Mouse (Mus musculus) adrenal gland, adult (tissue): ENCODE measurements around the gene Tmem253.
"Not testable (repeated sequence)": the region's sequence is repeated elsewhere in the genome, so short reads cannot be mapped to it uniquely, and the experiment has no call there.

Experiments
- DNase-seq, 2 experiments: peaks; one replicate each; pipeline ENCODE4 v3.0.0; 2022 to 2023; ENCODE audit warnings: low spot score in 1 of 2; ENCODE audit not compliant: inconsistent age in 2 of 2

Gene Tmem253

DNA sequence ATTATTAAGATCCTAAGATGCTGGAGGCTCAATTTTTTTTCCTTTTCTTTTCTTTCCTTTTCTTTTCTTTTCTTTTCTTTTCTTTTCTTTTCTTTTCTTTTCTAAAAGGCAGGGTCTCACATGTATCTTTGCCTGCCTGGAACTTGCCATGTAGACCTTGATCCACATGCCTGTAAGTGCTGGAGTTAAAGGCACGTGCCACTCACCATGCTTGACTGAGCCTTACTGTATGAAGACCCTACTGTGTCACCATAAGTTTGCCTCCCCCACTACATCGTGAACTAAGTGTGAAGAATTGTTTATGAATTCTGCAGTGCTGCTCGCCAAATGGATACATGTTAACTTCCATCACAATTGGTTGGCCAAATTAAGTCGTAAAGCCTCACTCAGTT lies 5.7 kb downstream of the Tmem253 start:
- DNase-seq, result peak in 1 of 2 experiments; percentile 49

DNA sequence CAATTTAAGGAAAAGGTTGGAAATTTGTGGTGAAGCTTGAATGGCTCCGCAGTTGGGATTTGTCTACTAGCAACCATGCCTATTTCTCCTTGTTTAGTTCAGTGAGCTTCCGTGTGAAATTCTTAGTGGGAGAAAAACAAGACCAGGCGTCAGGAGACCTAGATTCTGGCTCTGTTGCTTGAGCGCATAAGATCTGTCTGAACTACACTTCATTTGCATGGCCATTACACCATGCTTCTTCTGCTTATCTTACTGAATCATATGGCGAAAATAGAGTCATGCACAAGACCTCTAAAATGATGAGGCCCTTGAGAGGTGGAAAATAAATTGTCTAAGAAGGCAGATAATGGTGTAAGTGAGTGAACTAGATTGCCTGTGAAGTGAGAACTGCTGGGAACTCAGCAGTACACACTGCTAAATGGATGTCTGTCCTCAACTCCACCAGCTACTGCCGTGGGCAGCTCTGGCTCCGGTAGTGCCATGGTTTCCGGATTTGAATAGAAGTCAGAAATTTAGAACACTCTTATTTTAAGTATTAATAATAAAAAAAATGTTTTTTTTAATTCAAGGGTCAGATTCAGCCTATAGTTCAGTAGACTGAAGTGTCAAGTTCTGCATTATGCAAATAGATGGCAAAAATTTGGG lies 6.2 kb downstream of the Tmem253 start:
- DNase-seq, result peak in 1 of 2 experiments; percentile 23

DNA sequence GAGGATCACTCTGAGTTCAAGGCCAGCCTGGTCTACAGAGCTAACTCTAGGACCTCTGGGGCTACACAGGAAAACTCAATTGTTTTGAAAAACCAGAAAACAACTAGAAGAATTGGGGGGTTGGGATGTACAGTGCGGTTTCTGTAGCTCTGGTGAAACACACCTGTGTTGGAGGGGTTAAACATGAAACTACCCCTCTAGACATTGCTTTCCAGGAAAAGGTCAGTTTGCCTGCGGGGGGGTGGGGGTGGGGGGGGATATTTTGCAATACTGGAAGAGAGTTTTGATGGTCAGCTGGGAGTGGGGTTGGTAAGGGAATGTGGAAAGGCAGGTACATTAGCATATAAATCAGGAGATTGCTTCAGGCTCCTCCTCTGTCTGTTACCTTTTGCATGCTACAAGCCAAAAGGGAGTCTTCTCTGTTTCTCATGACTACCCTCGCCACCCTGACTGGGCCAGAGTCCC lies 6.8 kb downstream of the Tmem253 start:
- DNase-seq, result peak in 1 of 2 experiments; percentile 51

DNA sequence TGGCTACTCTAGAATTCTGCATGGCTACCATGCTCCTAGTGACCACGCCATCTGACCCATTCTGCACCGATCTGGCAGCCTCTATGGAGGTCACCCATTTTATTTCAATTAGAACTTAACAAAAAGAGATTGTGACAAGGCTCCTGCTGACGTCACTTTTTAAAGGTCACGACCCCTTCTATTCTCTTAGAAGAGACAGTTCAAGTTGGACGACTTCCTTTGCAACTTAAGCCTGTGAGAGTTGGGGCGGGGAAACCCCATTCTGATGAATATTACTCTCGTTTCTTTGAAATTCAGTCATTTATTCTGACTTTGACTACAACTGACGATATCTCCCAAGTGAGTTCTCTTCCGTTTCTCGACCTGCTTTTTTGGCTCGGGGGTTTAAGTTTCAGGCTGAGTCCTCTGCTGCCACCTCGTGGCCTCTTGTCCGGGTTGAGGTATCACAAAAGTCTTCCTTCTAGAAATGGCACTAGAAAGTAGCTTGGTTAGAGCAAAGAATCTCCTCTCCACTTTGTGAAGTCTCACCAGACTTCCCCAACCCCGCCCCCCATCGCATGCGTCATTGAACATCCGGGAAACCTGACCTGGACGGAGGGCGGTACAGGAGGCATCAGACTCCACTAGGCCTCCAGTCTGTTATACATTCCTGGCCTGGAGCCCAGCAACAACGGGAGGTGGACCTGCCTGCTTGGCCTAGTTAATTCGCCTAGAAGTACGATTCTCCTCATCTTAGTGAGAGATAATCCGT lies 7.4 kb downstream of the Tmem253 start:
- peak; percentile 93 to 97 for DNase-seq

GRCm38 (mm10) chr14:52024133-52024532 lies 8.7 kb downstream of the Tmem253 start:
- peak in 1 of 2 experiments; percentile 26 for DNase-seq

DNA sequence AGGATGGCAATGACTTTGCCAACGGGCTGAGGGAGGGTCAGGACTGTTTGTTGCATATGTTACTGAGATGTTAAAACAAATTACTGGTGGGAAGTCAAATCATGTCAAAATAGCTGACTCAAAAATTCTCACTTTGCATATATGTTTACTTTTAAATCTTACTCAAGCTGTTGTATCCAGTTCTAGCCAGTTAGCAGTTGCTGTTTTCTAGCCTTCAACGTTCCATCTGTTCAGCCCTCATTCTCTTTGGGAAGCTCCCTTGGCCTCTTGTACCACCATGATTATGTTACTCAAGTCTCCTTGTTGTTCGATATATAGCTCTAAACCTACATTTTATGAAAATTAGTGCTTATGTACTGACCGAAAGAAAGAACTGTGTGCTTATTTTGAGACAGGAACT lies 10.9 kb downstream of the Tmem253 start:
- DNase-seq, result no peak

DNA sequence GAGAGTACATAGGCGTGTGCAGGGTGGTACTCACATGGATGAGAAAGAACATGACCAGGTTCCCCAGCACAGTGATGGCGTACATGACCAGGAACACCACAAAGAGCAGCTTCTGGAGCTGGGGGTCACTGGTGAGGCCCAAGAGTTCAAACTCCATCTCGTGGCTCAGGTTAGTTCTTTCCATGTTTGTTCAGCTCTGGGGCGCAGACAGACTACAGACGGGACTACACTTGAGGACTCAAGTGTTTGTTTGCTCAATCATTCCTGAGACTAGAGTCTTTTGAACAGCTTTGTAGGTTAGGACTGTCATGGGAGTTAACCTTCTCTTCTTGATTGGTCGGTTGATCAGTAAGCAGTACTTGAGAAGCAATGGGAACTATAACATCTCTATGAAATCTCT lies 20.5 kb downstream of the Tmem253 start:
- no peak for DNase-seq

DNA sequence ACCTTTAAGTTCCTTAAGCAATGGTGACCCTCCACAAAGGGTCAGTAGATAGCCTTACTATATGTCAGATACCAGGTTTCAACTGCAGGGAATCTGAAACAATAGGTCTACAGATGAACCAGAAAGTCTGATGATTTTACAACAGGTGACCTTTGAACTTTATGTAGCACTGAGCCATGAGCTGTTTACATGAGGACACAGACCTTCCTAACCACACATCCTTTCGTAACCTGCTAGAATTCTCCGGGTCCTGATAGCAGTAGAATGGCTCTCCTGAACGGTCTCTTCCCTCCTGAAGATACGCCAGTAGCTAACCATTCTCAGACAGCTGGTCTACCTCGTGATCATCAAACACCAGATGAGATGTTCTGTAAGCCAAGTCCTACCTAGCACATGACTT lies 23.9 kb downstream of the Tmem253 start:
- DNase-seq, result no peak

DNA sequence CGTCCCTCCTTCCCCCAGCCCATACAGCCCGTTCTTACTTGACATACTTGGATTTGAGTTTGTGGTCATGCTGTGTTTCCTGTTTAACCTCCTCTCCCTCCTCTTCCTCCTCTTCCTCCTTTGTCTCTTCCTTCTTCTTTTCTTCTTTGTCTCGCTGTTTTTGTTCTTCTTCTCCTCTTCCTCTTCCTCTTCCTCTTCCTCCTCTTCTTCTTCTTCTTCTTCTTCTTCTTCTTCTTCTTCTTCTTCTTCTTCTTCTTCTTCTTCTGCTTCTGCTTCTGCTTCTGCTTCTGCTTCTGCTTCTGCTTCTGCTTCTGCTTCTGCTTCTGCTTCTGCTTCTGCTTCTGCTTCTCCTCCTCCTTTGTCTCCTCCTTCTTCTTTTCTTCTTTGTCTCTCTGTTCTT lies 26.9 kb downstream of the Tmem253 start, which contains the start of gene Olfr221:
TSS of gene Olfr221 (minus strand) at position 101 of the 400 bp plus-strand sequence.
- not testable (repeated sequence) for DNase-seq

- DNase-seq, result no peak
Measured at GRCm38 (mm10) chr14:52043446-52043845, 28.0 kb downstream of the Tmem253 start.

GRCm38 (mm10) chr14:52044901-52045678 lies 29.6 kb downstream of the Tmem253 start:
- DNase-seq, result peak in 1 of 2 experiments; percentile 48

GRCm38 (mm10) chr14:52045966-52046565 lies 30.6 kb downstream of the Tmem253 start:
- DNase-seq, result no peak

- DNase-seq, result not testable (repeated sequence)
Measured at GRCm38 (mm10) chr14:52052720-52053119, 37.3 kb downstream of the Tmem253 start.

- DNase-seq, result peak in 1 of 2 experiments; percentile 39
Measured at GRCm38 (mm10) chr14:52059982-52060381, 44.5 kb downstream of the Tmem253 start.

DNA sequence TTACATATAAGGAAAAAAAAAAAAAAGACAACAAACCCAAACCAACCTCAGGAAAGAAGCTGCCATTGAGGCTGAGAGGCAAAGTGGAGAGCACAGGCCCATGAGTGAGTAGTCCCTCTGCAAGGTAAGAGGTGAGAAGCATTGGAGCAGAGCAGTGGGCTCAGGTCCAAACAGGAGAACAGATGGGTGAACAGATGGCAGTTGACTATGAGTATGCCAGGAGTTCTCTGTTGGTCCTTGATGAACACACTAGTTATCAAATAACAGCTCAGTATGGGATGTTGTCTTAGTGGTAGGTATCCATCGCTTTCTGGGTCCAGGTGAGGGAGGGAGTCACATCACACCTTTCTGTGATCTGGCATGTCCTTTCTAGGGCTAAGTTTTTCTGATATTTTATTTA lies 45.3 kb downstream of the Tmem253 start:
- no peak for DNase-seq

DNA sequence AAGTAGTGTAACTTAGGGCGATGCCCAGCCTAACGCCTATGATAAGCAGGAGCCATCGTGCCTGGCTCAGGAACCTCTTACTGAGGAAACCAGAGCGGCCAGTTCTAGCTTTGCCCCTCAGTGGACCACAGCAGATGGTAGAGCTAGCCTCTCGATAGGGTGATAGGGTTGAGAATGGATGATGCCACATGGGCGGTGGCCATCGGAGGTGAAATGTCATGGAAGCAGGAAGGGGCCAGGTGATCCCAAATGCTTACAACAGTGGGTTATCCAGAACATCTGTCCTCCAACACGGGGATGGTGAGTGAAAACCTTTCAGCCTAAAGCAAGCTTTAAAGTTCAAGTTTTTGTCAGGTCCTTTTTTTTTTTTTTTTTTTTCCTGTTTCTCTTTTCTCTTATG lies 46.3 kb downstream of the Tmem253 start:
- DNase-seq, result no peak

DNA sequence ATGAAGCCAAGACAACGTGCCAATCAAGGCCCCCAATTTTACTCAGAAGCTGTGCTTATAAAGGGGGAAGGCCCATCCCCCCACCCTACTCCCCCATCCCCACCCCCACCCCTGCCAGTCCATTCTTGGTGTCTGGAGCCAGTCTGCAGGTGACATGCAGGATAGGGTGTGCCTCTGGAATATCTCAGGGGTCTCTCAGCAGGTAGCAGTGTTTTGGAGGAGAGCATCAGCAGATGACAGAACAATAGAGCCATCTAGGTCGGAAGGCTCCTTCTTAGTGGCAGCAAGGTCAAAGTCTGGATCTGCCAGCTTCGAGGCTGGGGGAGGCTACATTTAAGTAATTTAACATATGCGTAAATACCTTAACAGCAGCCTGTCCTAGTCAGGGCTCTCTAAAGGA lies 50.7 kb downstream of the Tmem253 start:
- DNase-seq, result no peak
